Comparison of ENCODE assay signal across 17 mouse cellular contexts in genomic region chr1:76053378-76054171, GRCm38 (mm10).
DNase-seq lines count a peak whose midpoint lies in the region; ATAC-seq lines count a peak whose summit lies in the region.
"Had no signal": no experiment of that assay in that cellular context is flagged by ENCODE, and none has a peak within 500 bp of the region (broad histone marks: within the 10 kb centered on the region; RNA-seq: fewer than 3 reads in every experiment).

No protein-coding gene starts in this region.

- peaks cover 11% of the 10 kb centered on the region for H3K4me1 ChIP-seq in hindbrain, embryonic 12.5 days
- peaks cover 14% of the 10 kb centered on the region for H3K4me1 ChIP-seq in hindbrain, embryonic 10.5 days (replicated peaks)
- peaks cover 5% of the 10 kb centered on the region; the same call in 1 of the 2 replicates for H3K4me1 ChIP-seq in neural tube, embryonic 12.5 days
- H3K4me1 ChIP-seq in forebrain, embryonic 16.5 days (replicated peaks; ENCODE audit: control insufficient read depth, insufficient read depth, low read length): no peaks in the 10 kb centered on the region; the same call in 1 of the 2 replicates
- H3K4me1 ChIP-seq: intestine, embryonic 15.5 days had no signal

- no peaks in the 10 kb centered on the region for H3K27me3 ChIP-seq in hindbrain, embryonic 12.5 days
- H3K27me3 ChIP-seq in hindbrain, embryonic 10.5 days (ENCODE audit: insufficient read depth, poor library complexity, severe bottlenecking): no peaks in the 10 kb centered on the region
- no peaks in the 10 kb centered on the region for H3K27me3 ChIP-seq in neural tube, embryonic 12.5 days (replicated peaks)
- H3K27me3 ChIP-seq in forebrain, embryonic 16.5 days (replicated peaks; ENCODE audit: control insufficient read depth, insufficient read depth, low read length): no peaks in the 10 kb centered on the region
- H3K27me3 ChIP-seq: CH12.LX; intestine, embryonic 15.5 days had no signal

- no peaks in the 10 kb centered on the region for H3K9me3 ChIP-seq in hindbrain, embryonic 12.5 days (replicated peaks)
- H3K9me3 ChIP-seq in hindbrain, embryonic 10.5 days: no peaks in the 10 kb centered on the region
- H3K9me3 ChIP-seq in neural tube, embryonic 12.5 days: no peaks in the 10 kb centered on the region
- H3K9me3 ChIP-seq in forebrain, embryonic 16.5 days (ENCODE audit: control insufficient read depth, low read length): no peaks in the 10 kb centered on the region
- H3K9me3 ChIP-seq: intestine, embryonic 15.5 days had no signal

- H3K9ac ChIP-seq in hindbrain, embryonic 12.5 days: no peak overlapping the region
- no peak overlapping the region for H3K9ac ChIP-seq in neural tube, embryonic 12.5 days
- H3K9ac ChIP-seq in forebrain, embryonic 16.5 days (replicated peaks; ENCODE audit: low read depth, low read length): no peak overlapping the region
- H3K9ac ChIP-seq: intestine, embryonic 15.5 days had no signal

- no peaks in the 10 kb centered on the region for H3K36me3 ChIP-seq in hindbrain, embryonic 12.5 days
- H3K36me3 ChIP-seq in hindbrain, embryonic 10.5 days: no peaks in the 10 kb centered on the region
- no peaks in the 10 kb centered on the region for H3K36me3 ChIP-seq in neural tube, embryonic 12.5 days
- H3K36me3 ChIP-seq in forebrain, embryonic 16.5 days (ENCODE audit: control insufficient read depth, insufficient read depth): no peaks in the 10 kb centered on the region
- H3K36me3 ChIP-seq: intestine, embryonic 15.5 days had no signal

- H3K4me2 ChIP-seq in hindbrain, embryonic 12.5 days (replicated peaks): no peak overlapping the region
- no peak overlapping the region for H3K4me2 ChIP-seq in neural tube, embryonic 12.5 days (replicated peaks)
- no peak overlapping the region for H3K4me2 ChIP-seq in forebrain, embryonic 16.5 days (ENCODE audit: low read length)
- H3K4me2 ChIP-seq: heart, embryonic 11.5 days; intestine, embryonic 15.5 days had no signal

- no peak overlapping the region for H3K4me3 ChIP-seq in hindbrain, embryonic 12.5 days
- H3K4me3 ChIP-seq in hindbrain, embryonic 10.5 days: no peak overlapping the region
- no peak overlapping the region for H3K4me3 ChIP-seq in neural tube, embryonic 12.5 days
- H3K4me3 ChIP-seq in forebrain, embryonic 16.5 days (replicated peaks; ENCODE audit: low read length): no peak overlapping the region
- H3K4me3 ChIP-seq: intestine, embryonic 15.5 days had no signal

- 0 out of 2 replicates have a peak overlapping the region, but pooled peaks have one; percentile 35 for H3K27ac ChIP-seq in hindbrain, embryonic 12.5 days
- no peak overlapping the region for H3K27ac ChIP-seq in hindbrain, embryonic 10.5 days
- no peak overlapping the region for H3K27ac ChIP-seq in neural tube, embryonic 12.5 days
- H3K27ac ChIP-seq in forebrain, embryonic 16.5 days (ENCODE audit: low read length): no peak overlapping the region
- H3K27ac ChIP-seq: intestine, embryonic 15.5 days had no signal

- 47% methylated on average over 10 of the region's 10 CpGs for WGBS in hindbrain, embryonic 12.5 days
- WGBS in hindbrain, embryonic 10.5 days: 57% methylated on average over 10 of the region's 10 CpGs
- WGBS in neural tube, embryonic 12.5 days: 52% methylated on average over 10 of the region's 10 CpGs
- 48% methylated on average over 10 of the region's 10 CpGs for WGBS in forebrain, embryonic 16.5 days

- no peak for DNase-seq in hindbrain, embryonic 10.5 days (ENCODE audit: low spot score)
- DNase-seq in neural tube, embryonic 10.5 days (ENCODE audit: extremely low spot score, low spot score): no peak
- DNase-seq in retina, postnatal 1 day: peak; percentile 62
- DNase-seq in right cerebral cortex, postnatal 25 days: no peak
- no peak for DNase-seq in adrenal gland, postnatal 36 days
- DNase-seq: adrenal gland, adult 2 months; cerebellum, adult 11-12 months; cerebellum, postnatal 36 days; layer of hippocampus, postnatal 36 days; lung, adult 18-20 months; thymus, adult 18-20 months had no signal

- ATAC-seq in hindbrain, embryonic 12.5 days (ENCODE audit: low FRiP score): peak; percentile 61
- peak; percentile 41; the same call in 1 of the 2 replicates for ATAC-seq in neural tube, embryonic 12.5 days (ENCODE audit: low FRiP score, low read depth)
- peak; percentile 55 for ATAC-seq in forebrain, embryonic 16.5 days
- ATAC-seq: intestine, embryonic 15.5 days had no signal
